Mouse (Mus musculus): ENCODE results near the gene Crygd. TPM values are rescaled to one million over a fixed set of nuclear protein-coding genes. Genes with fewer than 3 reads are reported as not detected.
A peak's percentile ranks its signal among the peaks of the same experiment; 100 is the strongest.

Gene Crygd
- polyA plus RNA-seq, 1 experiment from 2014 or later: not detected

DNA sequence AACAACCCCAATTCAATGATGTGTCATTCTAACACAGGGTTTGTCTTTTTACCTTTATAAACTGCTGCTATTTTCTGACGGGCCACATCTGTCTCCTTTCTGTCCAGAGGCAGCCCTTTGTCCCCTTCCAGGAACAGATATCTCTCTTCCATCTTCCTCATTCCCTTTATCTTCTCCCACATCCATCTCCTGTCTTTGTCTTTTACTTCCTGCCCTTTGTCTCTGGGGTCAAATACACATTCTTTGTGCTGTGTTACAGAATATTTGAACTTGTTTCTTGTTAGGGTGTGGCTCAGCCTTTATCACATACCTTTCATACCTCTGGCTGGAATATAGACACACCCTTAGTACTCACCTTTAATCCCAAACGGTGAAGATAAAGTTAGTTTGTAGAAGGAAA lies 25.7 kb downstream of the Crygd start:
- 0 out of 2 replicates have a peak, but pooled peaks cover 11% of the 10 kb centered on the region for H3K4me1 ChIP-seq
- no peak overlapping the region for H3K9ac ChIP-seq
- ATAC-seq (ENCODE audit: low FRiP score, low read depth): no peak
- H3K27me3 ChIP-seq: no peaks in the 10 kb centered on the region
- H3K4me2 ChIP-seq (replicated peaks): no peak overlapping the region
- H3K9me3 ChIP-seq: no peaks in the 10 kb centered on the region
- no peak overlapping the region for H3K4me3 ChIP-seq
- no peak overlapping the region for H3K27ac ChIP-seq
- no peaks in the 10 kb centered on the region for H3K36me3 ChIP-seq
- WGBS: 83% methylated on average over 2 of the region's 2 CpGs

DNA sequence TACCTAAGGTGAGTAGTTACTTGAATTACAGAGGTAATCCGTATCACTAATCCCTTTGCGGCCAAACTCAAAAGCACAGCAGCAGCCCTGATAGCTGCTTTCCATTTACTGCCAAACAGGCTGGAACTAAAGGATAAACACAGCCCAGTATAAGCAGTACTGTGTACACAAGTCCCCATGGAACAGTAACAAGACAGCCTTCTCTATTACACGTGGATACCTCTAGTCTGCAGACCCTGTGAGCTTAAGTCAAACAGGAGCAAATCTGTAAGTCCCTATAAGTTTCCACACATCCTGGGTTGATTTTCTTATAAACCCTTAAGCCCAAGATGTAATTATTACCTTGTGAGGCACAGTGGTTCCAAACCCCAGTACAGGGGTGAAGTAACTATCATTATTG lies 27.7 kb downstream of the Crygd start:
- peak; percentile 66; the same call in 1 of the 2 replicates for ATAC-seq (ENCODE audit: low FRiP score, low read depth)
- WGBS: 9% methylated on average over 3 of the region's 3 CpGs
- no peaks in the 10 kb centered on the region for H3K36me3 ChIP-seq
- H3K27ac ChIP-seq: no peak overlapping the region
- H3K4me3 ChIP-seq: no peak overlapping the region
- H3K4me2 ChIP-seq (replicated peaks): no peak overlapping the region; the same call in 1 of the 2 replicates
- H3K9ac ChIP-seq: no peak overlapping the region
- H3K9me3 ChIP-seq: no peaks in the 10 kb centered on the region
- H3K27me3 ChIP-seq: no peaks in the 10 kb centered on the region
- H3K4me1 ChIP-seq: 0 out of 2 replicates have a peak, but pooled peaks cover 11% of the 10 kb centered on the region

DNA sequence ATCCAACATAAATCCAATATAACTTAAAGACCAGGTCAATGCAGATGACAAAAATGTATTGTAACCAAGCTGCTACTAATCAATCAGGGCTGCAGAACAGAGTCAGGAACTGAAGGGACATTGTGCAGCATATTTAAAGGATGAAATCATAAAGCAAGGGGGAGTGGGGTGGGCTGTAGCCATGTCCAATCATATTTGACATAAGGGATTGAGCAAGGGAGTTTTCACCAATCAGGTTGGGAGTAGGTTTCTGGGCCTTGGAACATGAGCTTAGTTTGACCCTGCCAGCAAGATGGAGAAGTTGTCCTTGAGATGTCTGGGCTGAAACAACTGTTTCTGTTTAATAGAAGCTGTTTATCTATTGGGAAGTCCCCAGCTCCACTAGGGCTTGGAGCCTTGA lies 30.6 kb downstream of the Crygd start, which contains the start of gene Akr1cl:
Akr1cl (minus strand) TSS at position 119 of the 400 bp plus-strand sequence.
- Histone ChIP-seq H3K27ac (no peak within 1 kb of the TSS), H3K9ac (no peak within 1 kb of the TSS), H3K4me1 (0 out of 2 replicates have a peak, but pooled peaks cover 11% of the 10 kb centered on the region), H3K4me2 (replicated peaks) (no peak within 1 kb of the TSS), H3K36me3 (no peaks in the 10 kb centered on the region), H3K27me3 (no peaks in the 10 kb centered on the region), H3K9me3 (no peaks in the 10 kb centered on the region), H3K4me3 (no peak within 1 kb of the TSS)
- no peak for ATAC-seq (ENCODE audit: low FRiP score, low read depth)

DNA sequence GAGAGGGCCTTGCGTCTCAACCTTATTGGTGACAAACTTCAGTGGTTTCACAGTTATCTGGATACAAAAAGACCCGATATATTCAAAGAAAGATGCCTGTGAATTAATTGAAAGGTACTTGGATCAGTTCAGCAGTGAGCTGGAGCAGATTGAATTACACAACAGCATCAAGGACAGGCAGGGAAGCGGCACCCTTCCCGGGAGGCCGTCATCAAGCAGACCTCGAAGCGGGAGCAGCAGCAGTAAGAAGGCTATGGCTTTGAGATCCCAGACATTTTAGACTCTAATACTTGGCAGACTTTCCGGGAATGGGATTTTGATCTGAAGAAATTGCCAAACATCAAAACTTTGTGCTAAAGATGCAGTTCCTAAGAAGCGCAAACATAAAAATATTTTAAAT lies 35.0 kb downstream of the Crygd start:
- Histone ChIP-seq H3K4me2 (replicated peaks) (no peak overlapping the region), H3K9ac (no peak overlapping the region), H3K4me3 (no peak overlapping the region), H3K27me3 (no peaks in the 10 kb centered on the region), H3K27ac (no peak overlapping the region), H3K9me3 (no peaks in the 10 kb centered on the region), H3K4me1 (no peaks in the 10 kb centered on the region), H3K36me3 (no peaks in the 10 kb centered on the region)
- ATAC-seq (ENCODE audit: low FRiP score, low read depth): no peak
- 74% methylated on average over 9 of the region's 9 CpGs for WGBS

DNA sequence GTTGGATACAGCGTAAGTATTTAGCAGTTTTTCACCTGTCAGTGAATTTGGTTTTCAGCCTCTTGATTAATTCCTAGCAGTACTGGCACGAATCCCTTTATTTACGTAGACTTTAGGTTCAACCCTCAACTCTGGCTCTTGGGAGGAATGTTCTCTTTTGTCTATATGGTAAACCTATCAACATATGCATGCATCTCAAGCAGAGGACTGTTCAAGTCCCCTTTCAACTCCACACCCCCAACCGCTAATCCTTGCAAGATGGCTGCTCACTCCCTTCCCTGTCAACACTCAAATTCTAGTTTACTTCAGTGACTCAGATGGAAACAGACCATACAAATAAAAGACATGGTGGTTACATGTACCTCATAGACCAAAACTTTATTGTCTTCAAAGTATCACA lies 50.5 kb downstream of the Crygd start:
- Histone ChIP-seq H3K27me3 (no peaks in the 10 kb centered on the region), H3K9me3 (no peaks in the 10 kb centered on the region), H3K4me3 (no peak overlapping the region), H3K4me2 (replicated peaks) (no peak overlapping the region), H3K9ac (no peak overlapping the region), H3K27ac (no peak overlapping the region), H3K36me3 (no peaks in the 10 kb centered on the region), H3K4me1 (0 out of 2 replicates have a peak, but pooled peaks cover 3% of the 10 kb centered on the region)
- ATAC-seq (ENCODE audit: low FRiP score, low read depth): no peak
- WGBS: 80% methylated on average over 4 of the region's 4 CpGs

Other genes starting within 250 kb of the Crygd start
- gene Plekhm3, start 106.6 kb downstream of the Crygd start, polyA plus RNA-seq (2015; fragmentation: Nextera tagmentation; extraction: Ambion mirVana): 7.3 and 9.5 TPM in 2 replicates
- 0.27 and 0.36 TPM in 2 replicates for gene Akr1cl, start 30.7 kb downstream of the Crygd start, polyA plus RNA-seq (2015; fragmentation: Nextera tagmentation; extraction: Ambion mirVana)
- not detected in 2 replicates for gene Cryge, start 12.3 kb downstream of the Crygd start, polyA plus RNA-seq (2015; fragmentation: Nextera tagmentation; extraction: Ambion mirVana)
- gene Crygc, start 10.2 kb upstream of the Crygd start, polyA plus RNA-seq (2015; fragmentation: Nextera tagmentation; extraction: Ambion mirVana): not detected in 2 replicates
- 0.33 TPM in 1 of 2 replicates, not detected in the other for gene Crygb, start 18.8 kb upstream of the Crygd start, polyA plus RNA-seq (2015; fragmentation: Nextera tagmentation; extraction: Ambion mirVana)
- not detected in 2 replicates for gene Cryga, start 39.9 kb upstream of the Crygd start, polyA plus RNA-seq (2015; fragmentation: Nextera tagmentation; extraction: Ambion mirVana)
- gene Gm28845, start 56.1 kb upstream of the Crygd start, polyA plus RNA-seq (2015; fragmentation: Nextera tagmentation; extraction: Ambion mirVana): not detected in 2 replicates
- 0.13 and 0.33 TPM in 2 replicates for gene D630023F18Rik, start 59.8 kb upstream of the Crygd start, polyA plus RNA-seq (2015; fragmentation: Nextera tagmentation; extraction: Ambion mirVana)
- 132 and 146 TPM in 2 replicates for gene Idh1, start 123.0 kb upstream of the Crygd start, polyA plus RNA-seq (2015; fragmentation: Nextera tagmentation; extraction: Ambion mirVana)
- gene Pikfyve, start 123.2 kb upstream of the Crygd start, polyA plus RNA-seq (2015; fragmentation: Nextera tagmentation; extraction: Ambion mirVana): 11.9 and 14.2 TPM in 2 replicates
- 0.15 and 0.18 TPM in 2 replicates for gene Pth2r, start 218.6 kb upstream of the Crygd start, polyA plus RNA-seq (2015; fragmentation: Nextera tagmentation; extraction: Ambion mirVana)

Data from limb, embryonic 13.5 days (tissue).